Mouse (Mus musculus): Measurements from ENCODE around the gene Rassf2. TPM values are rescaled to one million over a fixed set of nuclear protein-coding genes. Genes with fewer than 3 reads are reported as not detected.

Gene Rassf2
- polyA plus RNA-seq, 1 experiment from 2014 or later = 15.2 TPM

GRCm38 (mm10) chr2:132036326-132036725 is 6.3 kb upstream of the Rassf2 start:
- H3K27me3 ChIP-seq (replicated peaks; ENCODE audit: insufficient read depth, low read length) = no peaks in the 10 kb centered on the region
- H3K9me3 ChIP-seq (ENCODE audit: low read length) = no peaks in the 10 kb centered on the region
- DNase-seq (ENCODE audit: low spot score) = no peak
- H3K4me3 ChIP-seq (ENCODE audit: low read depth, low read length) = no peak overlapping the region
- no peak overlapping the region for H3K27ac ChIP-seq (ENCODE audit: low read length)
- no peak for ATAC-seq
- TF ChIP-seq CTCF (IDR thresholded peaks at IDR 0.05) (no peak), EP300 (IDR thresholded peaks at IDR 0.05) (no peak)
- H3K9ac ChIP-seq (replicated peaks; ENCODE audit: low read depth) = no peak overlapping the region
- H3K4me2 ChIP-seq (replicated peaks; ENCODE audit: low read depth, low read length) = no peak overlapping the region
- H3K36me3 ChIP-seq (ENCODE audit: insufficient read depth, low read length) = no peaks in the 10 kb centered on the region
- no peaks in the 10 kb centered on the region for H3K4me1 ChIP-seq (ENCODE audit: insufficient read depth, low read depth, low read length)
- 74% methylated on average over 5 of the region's 5 CpGs for WGBS

- TF ChIP-seq CTCF (IDR thresholded peaks at IDR 0.05) (no peak), EP300 (IDR thresholded peaks at IDR 0.05) (no peak)
- Histone ChIP-seq H3K27ac (ENCODE audit: low read length) (no peak overlapping the region), H3K36me3 (ENCODE audit: insufficient read depth, low read length) (no peaks in the 10 kb centered on the region), H3K9ac (replicated peaks; ENCODE audit: low read depth) (no peak overlapping the region), H3K4me1 (ENCODE audit: insufficient read depth, low read depth, low read length) (peaks cover 7% of the 10 kb centered on the region; the same call in 1 of the 2 replicates), H3K4me3 (ENCODE audit: low read depth, low read length) (no peak overlapping the region), H3K9me3 (ENCODE audit: low read length) (no peaks in the 10 kb centered on the region), H3K4me2 (replicated peaks; ENCODE audit: low read depth, low read length) (no peak overlapping the region), H3K27me3 (replicated peaks; ENCODE audit: insufficient read depth, low read length) (no peaks in the 10 kb centered on the region)
- DNase-seq (ENCODE audit: low spot score) (peak; percentile 45), ATAC-seq (no peak)
- WGBS = 57% methylated on average over 11 of the region's 11 CpGs
Observed at GRCm38 (mm10) chr2:132035470-132035835, 5.4 kb upstream of the Rassf2 start.

GRCm38 (mm10) chr2:132034590-132035469 is 4.8 kb upstream of the Rassf2 start:
- WGBS = 77% methylated on average over 4 of the region's 4 CpGs
- no peak for DNase-seq (ENCODE audit: low spot score)
- no peak for TF ChIP-seq EP300 (IDR thresholded peaks at IDR 0.05)
- TF ChIP-seq CTCF (IDR thresholded peaks at IDR 0.05) = no peak
- Histone ChIP-seq H3K27ac (ENCODE audit: low read length) (no peak overlapping the region), H3K4me2 (replicated peaks; ENCODE audit: low read depth, low read length) (no peak overlapping the region), H3K27me3 (replicated peaks; ENCODE audit: insufficient read depth, low read length) (no peaks in the 10 kb centered on the region), H3K4me3 (ENCODE audit: low read depth, low read length) (no peak overlapping the region), H3K9ac (replicated peaks; ENCODE audit: low read depth) (no peak overlapping the region), H3K4me1 (ENCODE audit: insufficient read depth, low read depth, low read length) (peaks cover 10% of the 10 kb centered on the region; the same call in 1 of the 2 replicates), H3K36me3 (ENCODE audit: insufficient read depth, low read length) (no peaks in the 10 kb centered on the region), H3K9me3 (ENCODE audit: low read length) (no peaks in the 10 kb centered on the region)
- no peak for ATAC-seq

GRCm38 (mm10) chr2:132031364-132032095 is 1.5 kb upstream of the Rassf2 start:
- Histone ChIP-seq H3K4me2 (replicated peaks; ENCODE audit: low read depth, low read length) (no peak overlapping the region), H3K4me3 (ENCODE audit: low read depth, low read length) (no peak overlapping the region), H3K36me3 (ENCODE audit: insufficient read depth, low read length) (no peaks in the 10 kb centered on the region), H3K27me3 (replicated peaks; ENCODE audit: insufficient read depth, low read length) (no peaks in the 10 kb centered on the region), H3K9me3 (ENCODE audit: low read length) (no peaks in the 10 kb centered on the region), H3K9ac (replicated peaks; ENCODE audit: low read depth) (no peak overlapping the region), H3K27ac (ENCODE audit: low read length) (no peak overlapping the region), H3K4me1 (ENCODE audit: insufficient read depth, low read depth, low read length) (peaks cover 22% of the 10 kb centered on the region; the same call in 1 of the 2 replicates)
- DNase-seq (ENCODE audit: low spot score) (no peak), ATAC-seq (no peak)
- TF ChIP-seq CTCF (IDR thresholded peaks at IDR 0.05) (no peak), EP300 (IDR thresholded peaks at IDR 0.05) (no peak)
- WGBS = 78% methylated on average over 11 of the region's 11 CpGs

- peak overlapping the region; percentile 90 for H3K4me2 ChIP-seq (replicated peaks; ENCODE audit: low read depth, low read length)
- no peaks in the 10 kb centered on the region for H3K27me3 ChIP-seq (replicated peaks; ENCODE audit: insufficient read depth, low read length)
- DNase-seq (ENCODE audit: low spot score) = peak; percentile 62
- no peaks in the 10 kb centered on the region for H3K9me3 ChIP-seq (ENCODE audit: low read length)
- H3K4me1 ChIP-seq (ENCODE audit: insufficient read depth, low read depth, low read length) = peaks cover 22% of the 10 kb centered on the region; the same call in 1 of the 2 replicates
- peak overlapping the region; percentile 82 for H3K27ac ChIP-seq (ENCODE audit: low read length)
- TF ChIP-seq CTCF (IDR thresholded peaks at IDR 0.05) = no peak
- TF ChIP-seq EP300 (IDR thresholded peaks at IDR 0.05) = no peak
- no peak for ATAC-seq
- no peak overlapping the region for H3K9ac ChIP-seq (replicated peaks; ENCODE audit: low read depth)
- WGBS = 23% methylated on average over 23 of the region's 23 CpGs
- H3K4me3 ChIP-seq (ENCODE audit: low read depth, low read length) = peak overlapping the region; percentile 58
- no peaks in the 10 kb centered on the region for H3K36me3 ChIP-seq (ENCODE audit: insufficient read depth, low read length)
Observed at GRCm38 (mm10) chr2:132030418-132031363, 633 bp upstream of the Rassf2 start.
